Mouse (Mus musculus): Measurements from ENCODE around the gene Ptprg. TPM values are rescaled to one million over a fixed set of nuclear protein-coding genes. Genes with fewer than 3 reads are reported as not detected.
A peak's percentile ranks its signal among the peaks of the same experiment; 100 is the strongest.
"Not testable (repeated sequence)": the region's sequence is repeated elsewhere in the genome, so short reads cannot be mapped to it uniquely, and the experiment has no call there.

Ptprg gene
- total and polyA plus RNA-seq, 2 experiments from 2014 or later = 8.7 to 63.4 TPM

DNA sequence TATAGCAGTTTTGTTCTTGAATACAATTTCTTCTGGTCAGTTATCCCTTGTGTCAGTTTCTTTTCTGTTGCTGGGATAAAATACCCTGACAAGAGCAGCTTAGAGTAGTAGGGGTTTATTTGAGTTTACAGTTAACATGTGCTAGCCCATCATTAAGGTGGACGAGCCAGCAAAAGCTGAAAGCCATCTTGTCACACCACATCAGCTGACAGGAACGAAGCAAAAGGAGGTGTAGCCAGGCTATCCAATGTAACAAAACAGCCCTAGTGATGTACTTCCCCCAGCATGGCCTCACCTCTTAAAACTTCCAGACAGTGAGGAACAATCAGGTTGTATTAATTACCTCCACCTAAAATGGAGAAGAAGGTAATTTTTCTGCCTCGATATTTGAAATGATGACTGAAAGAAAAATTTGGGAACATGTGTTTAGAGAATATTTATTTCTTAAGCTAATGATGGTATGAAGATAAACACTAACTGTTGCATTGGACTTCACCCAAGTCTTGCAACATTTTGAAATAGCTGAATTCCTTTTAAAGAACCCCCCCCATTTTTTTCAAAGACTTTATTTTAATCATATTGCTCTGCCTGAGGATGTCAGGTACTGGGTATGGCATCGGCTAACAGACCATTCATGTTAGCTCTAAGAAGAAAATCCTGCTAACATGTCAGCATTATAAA is 249.2 kb downstream of the Ptprg start:
- no peak for TF ChIP-seq CTCF (IDR thresholded peaks at IDR 0.05; ENCODE audit: low read depth)
- 86% methylated on average over 4 of the region's 4 CpGs for WGBS
- no peaks in the 10 kb centered on the region for H3K9me3 ChIP-seq (replicated peaks; ENCODE audit: control insufficient read depth, low read length)
- H3K27me3 ChIP-seq (ENCODE audit: control insufficient read depth, insufficient read depth, low read length) = no peaks in the 10 kb centered on the region
- ATAC-seq (ENCODE audit: insufficient read depth, low read depth) = no peak
- H3K27ac ChIP-seq (ENCODE audit: low read depth) = no peak overlapping the region
- no peak overlapping the region for H3K4me3 ChIP-seq (ENCODE audit: low read depth, low read length)
- no peak for DNase-seq (ENCODE audit: low spot score)
- no peaks in the 10 kb centered on the region for H3K36me3 ChIP-seq (replicated peaks; ENCODE audit: control insufficient read depth, insufficient read depth, low read length)
- no peak overlapping the region for H3K9ac ChIP-seq (replicated peaks; ENCODE audit: low read depth, low read length)
- no peak overlapping the region for H3K4me2 ChIP-seq (ENCODE audit: low read depth, low read length)
- H3K4me1 ChIP-seq (ENCODE audit: control insufficient read depth, insufficient read depth) = 0 out of 2 replicates have a peak, but pooled peaks cover 4% of the 10 kb centered on the region

- no peak overlapping the region for H3K27ac ChIP-seq (ENCODE audit: low read depth)
- H3K9me3 ChIP-seq (replicated peaks; ENCODE audit: control insufficient read depth, low read length) = no peaks in the 10 kb centered on the region
- ATAC-seq (ENCODE audit: insufficient read depth, low read depth) (no peak), DNase-seq (ENCODE audit: low spot score) (no peak)
- 53% methylated on average over 5 of the region's 5 CpGs for WGBS
- H3K27me3 ChIP-seq (ENCODE audit: control insufficient read depth, insufficient read depth, low read length) = no peaks in the 10 kb centered on the region
- no peaks in the 10 kb centered on the region for H3K36me3 ChIP-seq (replicated peaks; ENCODE audit: control insufficient read depth, insufficient read depth, low read length)
- H3K4me2 ChIP-seq (ENCODE audit: low read depth, low read length) = no peak overlapping the region
- TF ChIP-seq CTCF (IDR thresholded peaks at IDR 0.05; ENCODE audit: low read depth) (peak; percentile 42), EP300 (IDR thresholded peaks at IDR 0.05; ENCODE audit: low read depth) (no peak)
- H3K4me3 ChIP-seq (ENCODE audit: low read depth, low read length) = no peak overlapping the region
- H3K9ac ChIP-seq (replicated peaks; ENCODE audit: low read depth, low read length) = no peak overlapping the region
- H3K4me1 ChIP-seq (ENCODE audit: control insufficient read depth, insufficient read depth) = peaks cover 3% of the 10 kb centered on the region
These were observed 253.3 kb downstream of the Ptprg start for GRCm38 (mm10) chr14:11806674-11807073.

GRCm38 (mm10) chr14:11807465-11807864 is 254.1 kb downstream of the Ptprg start:
- DNase-seq (ENCODE audit: low spot score) = no peak
- Histone ChIP-seq H3K9me3 (replicated peaks; ENCODE audit: control insufficient read depth, low read length) (no peaks in the 10 kb centered on the region), H3K4me2 (ENCODE audit: low read depth, low read length) (no peak overlapping the region), H3K27ac (ENCODE audit: low read depth) (no peak overlapping the region), H3K4me3 (ENCODE audit: low read depth, low read length) (no peak overlapping the region), H3K27me3 (ENCODE audit: control insufficient read depth, insufficient read depth, low read length) (no peaks in the 10 kb centered on the region), H3K36me3 (replicated peaks; ENCODE audit: control insufficient read depth, insufficient read depth, low read length) (no peaks in the 10 kb centered on the region), H3K9ac (replicated peaks; ENCODE audit: low read depth, low read length) (no peak overlapping the region), H3K4me1 (ENCODE audit: control insufficient read depth, insufficient read depth) (peaks cover 3% of the 10 kb centered on the region)
- 87% methylated on average over 4 of the region's 4 CpGs for WGBS
- no peak for TF ChIP-seq EP300 (IDR thresholded peaks at IDR 0.05; ENCODE audit: low read depth)
- TF ChIP-seq CTCF (IDR thresholded peaks at IDR 0.05; ENCODE audit: low read depth) = no peak
- no peak for ATAC-seq (ENCODE audit: insufficient read depth, low read depth)

DNA sequence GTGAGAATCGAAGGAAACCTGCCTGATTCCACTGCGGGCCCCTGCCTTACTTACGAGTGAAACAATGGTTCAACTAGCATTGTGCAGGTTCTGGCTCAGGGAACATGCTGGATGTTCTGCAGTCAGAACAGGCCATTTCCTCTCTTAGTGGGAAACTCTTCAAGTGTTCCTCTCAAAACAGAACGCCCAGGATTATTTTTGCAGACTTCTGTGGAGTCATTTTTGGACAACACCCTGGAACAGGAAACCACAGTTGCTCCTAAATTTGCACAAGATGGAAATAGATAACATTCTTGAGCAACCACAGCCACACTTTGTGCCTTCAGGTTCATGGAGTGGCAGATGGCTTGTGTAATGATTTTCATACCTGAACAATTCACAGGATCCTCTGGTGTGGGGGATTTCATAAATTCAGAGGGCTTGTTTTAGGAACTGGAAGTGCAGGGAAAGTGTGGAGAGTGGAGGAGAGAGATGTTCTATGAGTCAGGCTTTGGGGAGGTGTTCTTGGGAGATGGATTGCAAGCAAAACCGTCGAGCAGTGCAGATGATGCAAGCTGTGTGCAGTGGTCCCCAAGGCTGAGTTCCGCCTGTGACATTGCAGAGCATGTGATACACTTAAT is 257.9 kb downstream of the Ptprg start:
- no peaks in the 10 kb centered on the region for H3K36me3 ChIP-seq (replicated peaks; ENCODE audit: control insufficient read depth, insufficient read depth, low read length)
- DNase-seq (ENCODE audit: low spot score) (peak; percentile 38), ATAC-seq (ENCODE audit: insufficient read depth, low read depth) (peak; percentile 53; the same call in 1 of the 2 replicates)
- no peak overlapping the region for H3K9ac ChIP-seq (replicated peaks; ENCODE audit: low read depth, low read length)
- no peak overlapping the region for H3K4me2 ChIP-seq (ENCODE audit: low read depth, low read length)
- H3K9me3 ChIP-seq (replicated peaks; ENCODE audit: control insufficient read depth, low read length) = no peaks in the 10 kb centered on the region
- H3K27ac ChIP-seq (ENCODE audit: low read depth) = peak overlapping the region; percentile 65
- H3K4me1 ChIP-seq (ENCODE audit: control insufficient read depth, insufficient read depth) = peaks cover 3% of the 10 kb centered on the region
- 62% methylated on average over 7 of the region's 7 CpGs for WGBS
- TF ChIP-seq EP300 (IDR thresholded peaks at IDR 0.05; ENCODE audit: low read depth) = no peak
- TF ChIP-seq CTCF (IDR thresholded peaks at IDR 0.05; ENCODE audit: low read depth) = no peak
- H3K27me3 ChIP-seq (ENCODE audit: control insufficient read depth, insufficient read depth, low read length) = no peaks in the 10 kb centered on the region
- no peak overlapping the region for H3K4me3 ChIP-seq (ENCODE audit: low read depth, low read length)

- H3K9ac ChIP-seq (replicated peaks; ENCODE audit: low read depth, low read length) = no peak overlapping the region
- no peak overlapping the region; the same call in 1 of the 2 replicates for H3K27ac ChIP-seq (ENCODE audit: low read depth)
- no peaks in the 10 kb centered on the region for H3K27me3 ChIP-seq (ENCODE audit: control insufficient read depth, insufficient read depth, low read length)
- H3K9me3 ChIP-seq (replicated peaks; ENCODE audit: control insufficient read depth, low read length) = no peaks in the 10 kb centered on the region
- no peak for DNase-seq (ENCODE audit: low spot score)
- ATAC-seq (ENCODE audit: insufficient read depth, low read depth) = no peak
- no peak overlapping the region for H3K4me3 ChIP-seq (ENCODE audit: low read depth, low read length)
- H3K4me2 ChIP-seq (ENCODE audit: low read depth, low read length) = no peak overlapping the region
- 90% methylated on average over 7 of the region's 7 CpGs for WGBS
- TF ChIP-seq EP300 (IDR thresholded peaks at IDR 0.05; ENCODE audit: low read depth) (no peak), CTCF (IDR thresholded peaks at IDR 0.05; ENCODE audit: low read depth) (no peak)
- H3K36me3 ChIP-seq (replicated peaks; ENCODE audit: control insufficient read depth, insufficient read depth, low read length) = no peaks in the 10 kb centered on the region
- H3K4me1 ChIP-seq (ENCODE audit: control insufficient read depth, insufficient read depth) = peaks cover 3% of the 10 kb centered on the region
These were observed 259.0 kb downstream of the Ptprg start for GRCm38 (mm10) chr14:11812291-11812690.

- WGBS = 68% methylated on average over 4 of the region's 4 CpGs
- not testable (repeated sequence) for H3K9ac ChIP-seq (replicated peaks; ENCODE audit: low read depth, low read length); ATAC-seq (ENCODE audit: insufficient read depth, low read depth)
These were observed 261.5 kb downstream of the Ptprg start for GRCm38 (mm10) chr14:11814811-11815210.

More at GRCm38 (mm10) chr14:11814811-11815210, 261.5 kb downstream of the Ptprg start:
- H3K4me1 ChIP-seq (ENCODE audit: control insufficient read depth, insufficient read depth); H3K36me3 ChIP-seq (replicated peaks; ENCODE audit: control insufficient read depth, insufficient read depth, low read length); H3K4me3 ChIP-seq (ENCODE audit: low read depth, low read length); H3K9me3 ChIP-seq (replicated peaks; ENCODE audit: control insufficient read depth, low read length); H3K27ac ChIP-seq (ENCODE audit: low read depth); DNase-seq (ENCODE audit: low spot score); H3K4me2 ChIP-seq (ENCODE audit: low read depth, low read length); H3K27me3 ChIP-seq (ENCODE audit: control insufficient read depth, insufficient read depth, low read length): not testable (repeated sequence)
